In the genomic region with DNA sequence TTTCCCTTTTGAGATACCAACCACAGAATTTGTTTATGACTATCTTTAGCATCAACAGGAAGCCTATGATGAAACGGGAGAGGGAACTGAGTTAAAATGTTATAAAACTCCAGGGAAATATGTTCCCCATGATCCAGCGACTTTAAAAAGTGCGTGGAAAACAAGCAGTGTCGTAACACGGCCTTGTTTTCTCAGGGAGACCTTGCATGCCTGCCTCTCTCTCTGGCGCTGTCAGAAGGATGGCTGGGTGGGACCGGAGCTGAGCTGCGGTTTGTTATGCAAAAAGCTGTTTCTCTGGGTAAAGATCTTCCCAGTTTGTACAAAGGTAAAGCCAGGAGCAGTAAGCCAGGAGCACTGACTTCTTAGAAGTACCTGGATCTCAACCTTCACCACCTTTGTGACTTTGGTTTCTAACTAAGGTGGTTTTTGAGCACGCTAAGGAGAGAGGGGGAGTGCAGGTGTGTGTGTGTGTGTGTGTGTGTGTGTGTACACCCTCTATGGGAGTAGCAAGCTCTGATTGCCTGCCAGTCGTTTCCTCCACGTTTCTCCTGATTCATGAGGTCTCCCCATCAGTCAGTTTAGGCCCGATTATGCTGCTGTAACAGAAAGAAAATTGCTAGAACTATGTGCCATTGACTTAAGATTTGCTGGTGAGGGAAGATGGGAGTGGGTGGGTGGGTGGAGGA, we compare ENCODE assay signal across 10 mouse cellular contexts.
DNase-seq lines count a peak whose midpoint lies in the region; ATAC-seq lines count a peak whose summit lies in the region.
"Had no signal": no experiment of that assay in that cellular context is flagged by ENCODE, and none has a peak within 500 bp of the region (broad histone marks: within the 10 kb centered on the region; RNA-seq: fewer than 3 reads in every experiment).

No protein-coding gene starts in this region.

- no peak overlapping the region for H3K9ac ChIP-seq in liver, embryonic 12.5 days
- H3K9ac ChIP-seq in liver, embryonic 11.5 days (ENCODE audit: low read depth, low read length): no peak overlapping the region

- H3K4me1 ChIP-seq in liver, embryonic 12.5 days: peaks cover 15% of the 10 kb centered on the region
- H3K4me1 ChIP-seq in liver, embryonic 11.5 days (replicated peaks; ENCODE audit: control insufficient read depth, insufficient read depth, low read length): no peaks in the 10 kb centered on the region
- peaks cover 53% of the 10 kb centered on the region for H3K4me1 ChIP-seq in megakaryocyte, embryonic 14.5 days

- no peaks in the 10 kb centered on the region for H3K36me3 ChIP-seq in liver, embryonic 12.5 days
- H3K36me3 ChIP-seq in liver, embryonic 11.5 days (ENCODE audit: control insufficient read depth, insufficient read depth, low read length): no peaks in the 10 kb centered on the region
- H3K36me3 ChIP-seq in megakaryocyte, embryonic 14.5 days (replicated peaks; ENCODE audit: low read length): peaks cover 10% of the 10 kb centered on the region

- H3K4me2 ChIP-seq in liver, embryonic 12.5 days: 0 out of 2 replicates have a peak overlapping the region, but pooled peaks have one; percentile 10
- no peak overlapping the region for H3K4me2 ChIP-seq in liver, embryonic 11.5 days

- no peak overlapping the region for H3K4me3 ChIP-seq in liver, embryonic 12.5 days
- H3K4me3 ChIP-seq in liver, embryonic 11.5 days (ENCODE audit: low read depth, low read length): no peak overlapping the region
- H3K4me3 ChIP-seq in megakaryocyte, embryonic 14.5 days (replicated peaks): peak overlapping the region; percentile 73

- no peak for DNase-seq in liver, embryonic 11.5 days (ENCODE audit: low spot score)
- DNase-seq in adrenal gland, postnatal 36 days: peak; percentile 63 to 70
- DNase-seq in thymus, postnatal 36 days: peak; percentile 58 to 61
- DNase-seq in gastrocnemius, adult 8-10 months (ENCODE audit: low spot score in 2 of 2): no peak
- no peak for DNase-seq in kidney, adult 11 months
- no peak for DNase-seq in cerebellum, adult 18-20 months
- DNase-seq: gastrocnemius, postnatal 25 days had no signal

- no peak overlapping the region for H3K27ac ChIP-seq in liver, embryonic 12.5 days
- no peak overlapping the region for H3K27ac ChIP-seq in liver, embryonic 11.5 days (ENCODE audit: low read depth, low read length)

- no peak for ATAC-seq in liver, embryonic 12.5 days
- ATAC-seq in liver, embryonic 11.5 days (replicated peaks; ENCODE audit: low FRiP score): no peak
- ATAC-seq: intestine, postnatal 0 days had no signal

- 18% methylated on average over 12 of the region's 12 CpGs for WGBS in liver, embryonic 12.5 days (ENCODE audit: insufficient replicate concordance)
- 25% methylated on average over 12 of the region's 12 CpGs for WGBS in liver, embryonic 11.5 days

- no peaks in the 10 kb centered on the region for H3K27me3 ChIP-seq in liver, embryonic 12.5 days (replicated peaks)
- H3K27me3 ChIP-seq in liver, embryonic 11.5 days (replicated peaks; ENCODE audit: control insufficient read depth, insufficient read depth, low read length): no peaks in the 10 kb centered on the region
- no peaks in the 10 kb centered on the region for H3K27me3 ChIP-seq in megakaryocyte, embryonic 14.5 days (replicated peaks)

- H3K9me3 ChIP-seq in liver, embryonic 12.5 days (replicated peaks): no peaks in the 10 kb centered on the region
- no peaks in the 10 kb centered on the region for H3K9me3 ChIP-seq in liver, embryonic 11.5 days (ENCODE audit: control insufficient read depth, low read length)
- peaks cover 7% of the 10 kb centered on the region; the same call in 1 of the 2 replicates for H3K9me3 ChIP-seq in megakaryocyte, embryonic 14.5 days

Comparison
In these comparisons a context has a peak if more than half of its experiments do, and no peak if none do; other contexts are left out.
1. DNase-seq: peak in adrenal gland, postnatal 36 days (2 of 2) and thymus, postnatal 36 days (2 of 2); none in liver, embryonic 11.5 days (single experiment), gastrocnemius, adult 8-10 months (0 of 2), kidney, adult 11 months (single experiment) and cerebellum, adult 18-20 months (0 of 2).